Mouse (Mus musculus): ENCODE data around the gene Dntt. TPM values are rescaled to one million over a fixed set of nuclear protein-coding genes. Genes with fewer than 3 reads are reported as not detected.

Gene Dntt
- total RNA-seq, 2 experiments from 2014 or later: 3.7 to 5.4 TPM

Other genes starting within 250 kb of the Dntt start
- 0.84 and 1.7 TPM in 2 replicates for gene Ccnj, start 198.0 kb upstream of the Dntt start, total RNA-seq (2015; ENCODE audit: low replicate concordance)
- gene Ccnj, start 198.0 kb upstream of the Dntt start, total RNA-seq (2017; ENCODE audit: low replicate concordance): 1.2 and 2.4 TPM in 2 replicates
- 6.9 and 9.0 TPM in 2 replicates for gene Zfp518a, start 134.6 kb upstream of the Dntt start, total RNA-seq (2015; ENCODE audit: low replicate concordance)
- 6.3 and 9.3 TPM in 2 replicates for gene Zfp518a, start 134.6 kb upstream of the Dntt start, total RNA-seq (2017; ENCODE audit: low replicate concordance)
- gene Blnk, start 34.7 kb upstream of the Dntt start, total RNA-seq (2015; ENCODE audit: low replicate concordance): 1.7 and 2.9 TPM in 2 replicates
- gene Blnk, start 34.7 kb upstream of the Dntt start, total RNA-seq (2017; ENCODE audit: low replicate concordance): 0.84 and 1.3 TPM in 2 replicates
- gene Opalin, start 47.8 kb downstream of the Dntt start, total RNA-seq (2015; ENCODE audit: low replicate concordance): not detected in 2 replicates
- gene Opalin, start 47.8 kb downstream of the Dntt start, total RNA-seq (2017; ENCODE audit: low replicate concordance): not detected in 2 replicates
- gene Tll2, start 177.6 kb downstream of the Dntt start, total RNA-seq (2015; ENCODE audit: low replicate concordance): not detected in 2 replicates
- gene Tll2, start 177.6 kb downstream of the Dntt start, total RNA-seq (2017; ENCODE audit: low replicate concordance): not detected in 2 replicates
- 39.4 and 39.7 TPM in 2 replicates for gene Tm9sf3, start 234.7 kb downstream of the Dntt start, total RNA-seq (2015; ENCODE audit: low replicate concordance)
- 51.6 and 56.4 TPM in 2 replicates for gene Tm9sf3, start 234.7 kb downstream of the Dntt start, total RNA-seq (2017; ENCODE audit: low replicate concordance)